Mouse (Mus musculus): ENCODE measurements around the gene Myrfl. TPM values are rescaled to one million over a fixed set of nuclear protein-coding genes. Genes with fewer than 3 reads are reported as not detected.

Myrfl gene
- polyA plus RNA-seq, 1 experiment: 0.12 TPM

DNA sequence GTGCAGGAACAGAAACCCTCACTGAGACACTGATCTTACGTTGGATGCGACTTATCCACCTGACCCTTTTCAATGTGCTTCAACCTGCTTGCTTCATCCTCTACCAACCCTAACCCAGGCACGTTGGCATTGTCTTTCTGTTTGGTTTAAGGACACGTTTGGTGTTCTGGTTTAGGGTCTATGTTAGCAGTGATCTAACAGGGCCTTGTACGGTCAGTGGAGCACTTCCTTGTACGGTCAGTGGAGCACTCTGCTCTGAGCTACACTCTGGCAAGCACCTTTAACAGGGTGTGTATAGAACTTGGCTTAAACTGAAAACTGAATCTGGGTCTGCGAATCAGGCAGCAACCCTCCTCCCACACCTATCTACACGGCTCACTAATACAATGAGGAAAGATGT, 18.6 kb upstream of the Myrfl start:
- no peak for TF ChIP-seq POLR2A (IDR thresholded peaks at IDR 0.05; ENCODE audit: control insufficient read depth, extremely low read depth, insufficient read depth, low read length, poor library complexity)
- no peak for TF ChIP-seq CTCF (IDR thresholded peaks at IDR 0.05; ENCODE audit: borderline replicate concordance, control insufficient read depth, extremely low read depth, insufficient read depth, low read length, poor library complexity)

DNA sequence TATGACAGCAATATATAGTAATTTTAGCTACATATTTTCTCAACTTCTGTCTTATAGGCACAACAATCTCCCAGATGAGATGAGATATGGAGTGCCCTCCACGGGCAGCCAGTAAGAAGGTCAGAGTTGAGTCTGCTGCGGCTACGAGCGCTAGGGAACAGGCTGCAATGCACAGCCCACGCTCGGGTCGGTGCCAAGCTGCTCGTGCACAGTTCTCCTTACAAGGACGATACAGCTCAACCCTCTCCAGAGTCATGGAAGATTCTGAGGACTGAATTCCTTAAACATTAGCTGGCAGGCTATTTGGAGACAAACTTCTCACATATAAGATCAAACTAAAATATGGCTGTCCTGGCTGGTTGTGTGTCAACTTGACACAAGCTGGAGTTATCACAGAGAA, 17.9 kb upstream of the Myrfl start:
- no peak for DNase-seq
- Histone ChIP-seq H3K4me3 (ENCODE audit: control insufficient read depth, insufficient read depth, low read length) (peak overlapping the region; percentile 20; the same call in 1 of the 2 replicates), H3K36me3 (ENCODE audit: control insufficient read depth, insufficient read depth, low read length) (peaks cover 28% of the 10 kb centered on the region)

More for the DNA sequence above, 18.6 kb upstream of the Myrfl start:
- DNase-seq: no peak
- Histone ChIP-seq H3K27me3 (ENCODE audit: control insufficient read depth, insufficient read depth, low read length) (no peaks in the 10 kb centered on the region), H3K4me3 (ENCODE audit: control insufficient read depth, insufficient read depth, low read length) (no peak overlapping the region), H3K36me3 (ENCODE audit: control insufficient read depth, insufficient read depth, low read length) (peaks cover 21% of the 10 kb centered on the region), H3K27ac (ENCODE audit: control insufficient read depth, insufficient read depth, low read length) (peak overlapping the region; percentile 18), H3K4me1 (replicated peaks; ENCODE audit: control insufficient read depth, insufficient read depth, low read length) (peaks cover 49% of the 10 kb centered on the region)
- 95% methylated on average over 8 of the region's 8 CpGs for WGBS

DNA sequence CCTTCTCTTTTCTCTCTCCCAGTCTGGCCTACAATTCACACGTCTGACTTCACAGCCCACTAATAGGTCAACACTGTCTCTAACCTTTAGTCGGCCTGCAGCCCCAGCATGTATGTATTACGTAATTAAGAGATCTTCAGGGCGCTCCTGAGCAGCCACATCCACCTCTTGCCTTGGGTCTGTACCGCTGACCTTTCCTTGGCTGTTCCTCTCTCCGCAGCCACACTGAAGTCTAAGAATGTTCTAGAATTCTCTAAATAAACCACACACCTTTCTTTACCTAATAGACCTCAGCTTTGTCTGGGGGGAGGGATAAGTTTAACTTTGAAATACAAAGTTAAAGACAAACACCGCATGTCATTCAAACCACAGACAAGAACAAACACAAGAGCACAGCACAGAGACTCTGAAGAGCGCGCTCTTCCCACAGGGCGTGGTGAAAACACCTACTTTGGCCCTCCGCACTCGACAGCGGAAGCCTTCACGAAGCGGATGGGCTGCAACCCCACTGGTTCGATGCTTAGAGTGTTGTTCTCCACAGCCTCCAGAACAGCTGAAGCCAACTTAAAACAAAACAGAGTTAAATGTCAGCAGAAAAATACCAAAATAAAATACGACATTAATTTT, 17.0 kb upstream of the Myrfl start:
- Histone ChIP-seq H3K4me3 (ENCODE audit: control insufficient read depth, insufficient read depth, low read length) (no peak overlapping the region), H3K4me1 (replicated peaks; ENCODE audit: control insufficient read depth, insufficient read depth, low read length) (peaks cover 39% of the 10 kb centered on the region), H3K27ac (ENCODE audit: control insufficient read depth, insufficient read depth, low read length) (peak overlapping the region; percentile 78), H3K27me3 (ENCODE audit: control insufficient read depth, insufficient read depth, low read length) (no peaks in the 10 kb centered on the region), H3K36me3 (ENCODE audit: control insufficient read depth, insufficient read depth, low read length) (peaks cover 34% of the 10 kb centered on the region)
- TF ChIP-seq CTCF (IDR thresholded peaks at IDR 0.05; ENCODE audit: borderline replicate concordance, control insufficient read depth, extremely low read depth, insufficient read depth, low read length, poor library complexity) (no peak), POLR2A (IDR thresholded peaks at IDR 0.05; ENCODE audit: control insufficient read depth, extremely low read depth, insufficient read depth, low read length, poor library complexity) (0 out of 2 replicates have a peak, but pooled peaks have one; percentile 25)
- WGBS: 49% methylated on average over 17 of the region's 17 CpGs
- DNase-seq: peak; percentile 37

More for the DNA sequence above, 17.9 kb upstream of the Myrfl start:
- H3K27me3 ChIP-seq (ENCODE audit: control insufficient read depth, insufficient read depth, low read length): no peaks in the 10 kb centered on the region
- no peak for TF ChIP-seq POLR2A (IDR thresholded peaks at IDR 0.05; ENCODE audit: control insufficient read depth, extremely low read depth, insufficient read depth, low read length, poor library complexity)
- no peak for TF ChIP-seq CTCF (IDR thresholded peaks at IDR 0.05; ENCODE audit: borderline replicate concordance, control insufficient read depth, extremely low read depth, insufficient read depth, low read length, poor library complexity)
- peaks cover 43% of the 10 kb centered on the region for H3K4me1 ChIP-seq (replicated peaks; ENCODE audit: control insufficient read depth, insufficient read depth, low read length)
- 87% methylated on average over 9 of the region's 9 CpGs for WGBS
- H3K27ac ChIP-seq (ENCODE audit: control insufficient read depth, insufficient read depth, low read length): peak overlapping the region; percentile 67

DNA sequence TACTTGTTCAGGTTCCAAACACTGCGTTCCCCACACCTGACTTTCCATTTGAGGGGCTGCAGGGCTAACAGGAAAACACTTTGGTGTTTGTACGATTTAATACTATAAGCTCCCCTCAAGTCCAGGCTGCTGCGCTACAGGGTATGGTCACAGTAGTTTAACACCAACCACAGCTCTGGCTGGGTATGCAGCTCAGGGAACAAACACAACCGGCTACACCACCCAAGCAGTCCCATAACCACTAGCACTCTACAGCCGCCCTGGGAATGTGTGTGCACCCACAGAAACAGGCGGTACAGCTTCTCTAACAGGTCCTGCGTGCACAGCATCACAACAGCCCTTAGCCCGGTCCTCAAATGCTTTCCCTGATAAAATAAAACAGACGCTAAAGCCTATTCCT, 16.1 kb upstream of the Myrfl start:
- Histone ChIP-seq H3K27ac (ENCODE audit: control insufficient read depth, insufficient read depth, low read length) (peak overlapping the region; percentile 68), H3K4me1 (replicated peaks; ENCODE audit: control insufficient read depth, insufficient read depth, low read length) (peaks cover 33% of the 10 kb centered on the region), H3K36me3 (ENCODE audit: control insufficient read depth, insufficient read depth, low read length) (peaks cover 41% of the 10 kb centered on the region), H3K4me3 (ENCODE audit: control insufficient read depth, insufficient read depth, low read length) (no peak overlapping the region), H3K27me3 (ENCODE audit: control insufficient read depth, insufficient read depth, low read length) (no peaks in the 10 kb centered on the region)
- no peak for DNase-seq
- WGBS: 92% methylated on average over 9 of the region's 9 CpGs
- TF ChIP-seq POLR2A (IDR thresholded peaks at IDR 0.05; ENCODE audit: control insufficient read depth, extremely low read depth, insufficient read depth, low read length, poor library complexity): no peak
- no peak for TF ChIP-seq CTCF (IDR thresholded peaks at IDR 0.05; ENCODE audit: borderline replicate concordance, control insufficient read depth, extremely low read depth, insufficient read depth, low read length, poor library complexity)

DNA sequence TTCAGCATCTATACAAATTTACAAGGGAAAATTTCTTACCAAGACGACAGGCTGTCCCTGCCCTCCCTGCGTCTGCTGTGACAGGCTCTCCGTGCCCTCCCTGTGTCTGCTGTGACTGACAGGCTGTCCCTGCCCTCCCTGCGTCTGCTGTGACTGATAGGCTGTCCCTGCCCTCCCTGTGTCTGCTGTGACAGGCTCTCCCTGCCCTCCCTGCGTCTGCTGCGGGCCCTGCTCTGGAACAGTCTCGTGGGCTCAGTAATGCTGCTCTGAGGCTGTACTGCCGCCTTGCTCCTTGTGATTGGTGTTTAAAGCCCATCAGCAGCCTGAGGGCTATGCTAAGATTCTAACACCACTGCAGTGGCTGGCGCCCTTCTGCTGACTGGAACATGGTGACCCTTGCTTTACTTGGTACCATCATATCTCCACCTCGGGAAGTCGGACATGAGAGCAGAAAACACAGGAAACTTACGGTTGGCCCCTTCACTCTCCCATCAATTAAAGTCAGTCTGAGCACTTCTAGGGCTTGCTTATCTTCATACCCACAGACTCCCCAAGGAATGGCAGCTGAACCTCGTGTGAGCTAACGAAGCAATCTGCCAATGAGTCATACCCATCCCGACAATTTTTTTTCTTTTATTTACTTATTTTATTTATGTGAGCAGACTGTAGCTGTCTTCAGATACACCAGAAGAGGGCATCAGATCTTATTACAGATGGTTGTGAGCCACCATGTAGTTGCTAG, 12.4 kb upstream of the Myrfl start:
- DNase-seq: no peak
- Histone ChIP-seq H3K36me3 (ENCODE audit: control insufficient read depth, insufficient read depth, low read length) (peaks cover 56% of the 10 kb centered on the region), H3K4me1 (replicated peaks; ENCODE audit: control insufficient read depth, insufficient read depth, low read length) (peaks cover 14% of the 10 kb centered on the region), H3K27ac (ENCODE audit: control insufficient read depth, insufficient read depth, low read length) (no peak overlapping the region), H3K4me3 (ENCODE audit: control insufficient read depth, insufficient read depth, low read length) (no peak overlapping the region), H3K27me3 (ENCODE audit: control insufficient read depth, insufficient read depth, low read length) (no peaks in the 10 kb centered on the region)
- no peak for TF ChIP-seq POLR2A (IDR thresholded peaks at IDR 0.05; ENCODE audit: control insufficient read depth, extremely low read depth, insufficient read depth, low read length, poor library complexity)
- TF ChIP-seq CTCF (IDR thresholded peaks at IDR 0.05; ENCODE audit: borderline replicate concordance, control insufficient read depth, extremely low read depth, insufficient read depth, low read length, poor library complexity): no peak
- 95% methylated on average over 15 of the region's 15 CpGs for WGBS

DNA sequence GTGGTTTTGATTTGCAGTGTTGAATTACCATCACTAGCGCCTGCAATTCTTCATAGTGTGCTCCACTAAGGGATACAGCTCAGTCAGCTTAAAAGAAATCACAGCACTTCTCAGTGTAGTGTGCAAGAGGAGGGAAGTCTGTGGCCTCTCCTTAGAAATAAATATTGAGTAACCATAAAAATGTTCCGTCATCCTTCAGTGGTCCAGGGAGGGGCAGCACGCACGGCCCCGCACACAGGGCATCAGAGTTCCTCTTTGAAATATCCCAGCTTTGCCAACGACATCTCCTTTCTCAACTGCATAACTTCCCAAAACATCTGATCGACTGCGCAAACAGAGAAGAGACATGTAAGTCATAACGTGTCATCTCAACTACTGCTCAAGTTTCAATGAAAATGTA, 10.1 kb upstream of the Myrfl start:
- DNase-seq: no peak
- Histone ChIP-seq H3K27ac (ENCODE audit: control insufficient read depth, insufficient read depth, low read length) (no peak overlapping the region), H3K36me3 (ENCODE audit: control insufficient read depth, insufficient read depth, low read length) (peaks cover 48% of the 10 kb centered on the region), H3K4me1 (replicated peaks; ENCODE audit: control insufficient read depth, insufficient read depth, low read length) (0 out of 2 replicates have a peak, but pooled peaks cover under 1% of the 10 kb centered on the region), H3K27me3 (ENCODE audit: control insufficient read depth, insufficient read depth, low read length) (no peaks in the 10 kb centered on the region), H3K4me3 (ENCODE audit: control insufficient read depth, insufficient read depth, low read length) (no peak overlapping the region)
- TF ChIP-seq POLR2A (IDR thresholded peaks at IDR 0.05; ENCODE audit: control insufficient read depth, extremely low read depth, insufficient read depth, low read length, poor library complexity) (no peak), CTCF (IDR thresholded peaks at IDR 0.05; ENCODE audit: borderline replicate concordance, control insufficient read depth, extremely low read depth, insufficient read depth, low read length, poor library complexity) (no peak)
- WGBS: 95% methylated on average over 9 of the region's 9 CpGs
